Mouse (Mus musculus) forebrain, embryonic 11.5 days (tissue): Measurements from ENCODE around the gene Rhot1. TPM values are rescaled to one million over a fixed set of nuclear protein-coding genes. Genes with fewer than 3 reads are reported as not detected.
"Not testable (repeated sequence)": the region's sequence is repeated elsewhere in the genome, so short reads cannot be mapped to it uniquely, and the experiment has no call there.

Source experiments
- ATAC-seq: fragments of 200-750 bp; cut with Nextera tagmentation; replicated peaks from 2 replicates; pipeline ENCODE4 v1.8.0; 2017; ENCODE audit warnings: moderate TSS enrichment; ENCODE audit not compliant: low FRiP score
- DNase-seq: peaks from one replicate; pipeline ENCODE4 v3.0.0-alpha.2; 2017; ENCODE audit warnings: low spot score
- H3K27ac ChIP-seq: fragments of 300-500 bp; sonication (generic); 2 replicates; pipeline ENCODE4 v1.5.1; 2014; ENCODE audit warnings: low read depth, low read length
- H3K27me3 ChIP-seq: fragments of 300-500 bp; sonication (generic); 2 replicates; pipeline ENCODE4 v1.6.1; 2014; ENCODE audit warnings: mild to moderate bottlenecking, low read length, mixed read lengths; ENCODE audit not compliant: control insufficient read depth, insufficient read depth
- H3K36me3 ChIP-seq: fragments of 300-500 bp; sonication (generic); 2 replicates; pipeline ENCODE4 v1.6.1; 2014; ENCODE audit warnings: mild to moderate bottlenecking, low read length, moderate library complexity, mixed read lengths; ENCODE audit not compliant: control insufficient read depth, insufficient read depth
- H3K4me1 ChIP-seq: fragments of 300-500 bp; sonication (generic); replicated peaks from 2 replicates; pipeline ENCODE4 v1.6.1; 2014; ENCODE audit warnings: low read length, mixed read lengths; ENCODE audit not compliant: control insufficient read depth, insufficient read depth
- H3K4me2 ChIP-seq: fragments of 300-500 bp; sonication (generic); 2 replicates; pipeline ENCODE4 v1.6.1; 2014; ENCODE audit warnings: low read depth, mild to moderate bottlenecking, low read length, moderate library complexity, mixed read lengths; ENCODE audit not compliant: severe bottlenecking
- H3K4me3 ChIP-seq: fragments of 300-500 bp; sonication (generic); 2 replicates; pipeline ENCODE4 v1.5.1; 2014; ENCODE audit warnings: low read depth, low read length
- H3K9ac ChIP-seq: fragments of 300-500 bp; sonication (generic); 2 replicates; pipeline ENCODE4 v1.6.1; 2014; ENCODE audit warnings: low read length
- H3K9me3 ChIP-seq: fragments of 300-500 bp; sonication (generic); 2 replicates; pipeline ENCODE4 v1.6.1; 2016; ENCODE audit warnings: low read length, mixed read lengths; ENCODE audit not compliant: control insufficient read depth
- WGBS: fragments of 180-500 bp; shearing (Covaris S2); extraction: QIAGEN DNeasy Blood & Tissue Kit; methylation state at CpG from one replicate; pipeline ENCODE4 v1.1.7; 2014; 5-methylcytosine and 5-hydroxymethylcytosine counted together
- polyA plus RNA-seq: library from polyadenylated mRNA; unstranded; fragments of >200 nt; fragmentation: Nextera tagmentation; extraction: Ambion mirVana; gene quantifications from 2 replicates; pipeline ENCODE4 v1.2.1, GENCODE M21; 2014

The Rhot1 gene
- polyA plus RNA-seq, 1 experiment from 2014 or later: 73.7 TPM

DNA sequence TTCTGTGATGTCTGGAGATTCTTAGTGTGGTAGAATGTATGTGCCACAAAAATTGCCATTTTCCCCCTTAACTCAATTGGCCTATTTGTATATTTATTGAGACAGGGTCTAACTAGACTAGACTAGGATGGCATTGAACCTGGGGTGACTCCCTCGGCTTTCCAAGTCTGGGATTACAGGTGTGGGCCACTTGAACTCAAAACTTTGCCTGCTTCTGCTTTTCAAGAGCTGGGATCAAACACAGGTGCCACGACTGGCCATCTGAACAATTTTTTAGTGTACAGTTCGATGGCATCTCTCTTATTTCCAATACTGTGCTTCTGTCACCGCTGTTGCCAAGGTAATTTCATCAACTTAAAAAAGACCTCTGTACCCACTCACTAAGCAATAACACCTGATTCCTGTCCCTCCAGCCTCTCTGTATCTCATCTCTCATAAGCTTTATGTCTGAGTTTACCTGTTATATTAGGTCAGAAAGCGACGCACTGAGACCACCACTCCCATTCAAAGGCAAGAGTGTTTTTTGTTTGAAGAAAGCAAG, 24.2 kb upstream of the Rhot1 start:
- Histone ChIP-seq H3K9ac (no peak overlapping the region), H3K4me2 (no peak overlapping the region), H3K4me3 (no peak overlapping the region), H3K27me3 (no peaks in the 10 kb centered on the region), H3K27ac (no peak overlapping the region), H3K4me1 (no peaks in the 10 kb centered on the region), H3K9me3 (no peaks in the 10 kb centered on the region), H3K36me3 (no peaks in the 10 kb centered on the region)
- WGBS: 89% methylated on average over 6 of the region's 6 CpGs
- DNase-seq (no peak), ATAC-seq (no peak)

DNA sequence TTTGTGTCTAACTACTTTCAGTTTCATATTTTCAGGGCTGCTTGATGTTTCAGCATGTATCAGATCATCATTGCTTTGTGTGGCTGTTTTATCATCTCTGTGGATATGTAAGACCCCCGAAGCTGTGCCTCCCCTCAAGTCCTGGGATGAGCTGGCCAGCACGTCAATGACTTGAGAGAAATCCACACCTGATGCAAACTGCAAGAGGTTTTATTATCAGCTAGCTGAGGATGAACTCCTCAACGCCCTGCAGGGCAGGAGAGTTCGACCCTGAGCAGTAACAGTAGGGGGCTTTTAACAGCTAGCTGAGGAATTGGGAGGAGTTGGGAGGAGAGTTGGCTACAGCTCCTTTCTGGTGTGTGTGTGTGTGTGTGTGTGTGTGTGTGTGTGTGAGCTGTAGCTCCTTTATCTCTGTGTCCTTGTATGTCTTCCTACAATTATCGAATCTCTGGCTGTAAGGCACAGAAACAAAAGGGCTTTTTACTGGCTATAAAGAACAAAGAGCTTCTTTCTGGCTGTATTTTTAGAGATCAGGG, 23.3 kb upstream of the Rhot1 start:
- 66% methylated on average over 5 of the region's 5 CpGs for WGBS
- H3K9ac ChIP-seq, H3K4me1 ChIP-seq, H3K27ac ChIP-seq, H3K27me3 ChIP-seq, H3K9me3 ChIP-seq, H3K4me3 ChIP-seq, DNase-seq, ATAC-seq, H3K36me3 ChIP-seq, H3K4me2 ChIP-seq: not testable (repeated sequence)

DNA sequence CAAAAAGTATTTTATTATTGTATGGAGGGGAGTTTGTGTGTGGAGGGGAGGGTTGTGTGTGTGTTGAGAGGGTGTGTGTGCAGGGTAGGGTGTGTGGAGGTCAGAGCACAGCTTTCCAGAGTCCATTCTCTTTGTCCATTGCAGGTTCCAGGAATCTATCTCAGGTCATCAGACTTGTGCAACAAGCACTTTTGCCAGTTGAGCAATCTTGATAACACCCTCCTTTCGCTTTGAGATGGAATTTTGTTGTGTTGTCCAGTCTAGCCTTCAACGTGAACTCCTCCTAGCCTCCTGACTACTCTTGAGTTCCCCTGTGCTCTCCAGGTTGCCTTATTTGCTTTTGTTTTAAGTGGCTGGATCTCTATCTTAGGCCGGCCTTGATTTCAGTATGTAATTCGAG, 18.5 kb upstream of the Rhot1 start:
- no peak for DNase-seq
- Histone ChIP-seq H3K4me1 (no peaks in the 10 kb centered on the region), H3K4me2 (no peak overlapping the region), H3K27me3 (no peaks in the 10 kb centered on the region), H3K9ac (no peak overlapping the region), H3K4me3 (no peak overlapping the region), H3K36me3 (no peaks in the 10 kb centered on the region), H3K27ac (no peak overlapping the region), H3K9me3 (no peaks in the 10 kb centered on the region)
- WGBS: 78% methylated on average over 4 of the region's 4 CpGs
- ATAC-seq: no peak

DNA sequence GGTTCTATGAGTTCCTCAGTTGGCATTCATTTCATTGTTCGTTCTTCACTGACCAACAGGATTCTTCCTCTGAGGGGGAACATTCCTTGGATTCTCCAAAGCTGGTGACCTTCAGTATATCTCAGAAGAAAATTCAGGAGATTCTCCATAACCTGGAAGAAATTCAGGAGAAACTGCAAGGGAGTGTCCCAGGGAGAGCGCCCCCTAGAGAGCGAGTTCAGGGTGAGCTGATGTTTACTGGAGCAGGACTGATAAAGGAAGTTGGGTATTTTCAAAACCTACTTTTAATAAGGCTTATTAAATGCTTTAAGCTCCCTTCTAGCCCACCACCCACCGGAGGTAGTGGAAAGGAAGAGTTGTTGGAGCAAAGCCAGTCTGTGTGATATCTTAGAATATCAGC, 15.0 kb upstream of the Rhot1 start:
- DNase-seq (no peak), ATAC-seq (no peak)
- H3K4me2 ChIP-seq: no peak overlapping the region
- no peaks in the 10 kb centered on the region for H3K9me3 ChIP-seq
- no peaks in the 10 kb centered on the region for H3K36me3 ChIP-seq
- H3K4me3 ChIP-seq: no peak overlapping the region
- H3K27me3 ChIP-seq: no peaks in the 10 kb centered on the region
- H3K9ac ChIP-seq: no peak overlapping the region
- H3K27ac ChIP-seq: no peak overlapping the region
- WGBS: 69% methylated on average over 4 of the region's 4 CpGs
- H3K4me1 ChIP-seq: no peaks in the 10 kb centered on the region

DNA sequence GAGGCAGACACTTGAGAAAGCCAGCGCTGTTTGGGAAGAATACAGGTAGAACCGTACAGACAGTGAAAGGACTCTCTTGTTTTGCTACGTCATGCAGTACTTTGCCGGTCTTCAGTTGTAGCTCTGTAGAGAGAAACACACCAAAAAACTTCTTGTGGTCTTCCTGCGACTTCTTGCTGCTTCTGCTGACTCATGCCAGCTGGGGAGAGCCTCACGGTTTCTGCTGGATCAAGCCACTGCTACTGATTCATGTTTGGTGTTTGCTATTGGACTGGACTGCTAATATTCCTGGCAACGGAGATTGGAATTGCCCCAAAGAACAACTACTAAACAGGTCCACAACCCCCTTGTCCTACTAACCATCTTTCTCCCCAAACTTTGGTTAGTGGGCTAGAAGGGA, 12.5 kb upstream of the Rhot1 start:
- WGBS: 86% methylated on average over 7 of the region's 7 CpGs
- Histone ChIP-seq H3K36me3 (no peaks in the 10 kb centered on the region), H3K9ac (no peak overlapping the region), H3K4me1 (no peaks in the 10 kb centered on the region), H3K9me3 (no peaks in the 10 kb centered on the region), H3K27me3 (no peaks in the 10 kb centered on the region), H3K4me3 (no peak overlapping the region), H3K4me2 (no peak overlapping the region), H3K27ac (no peak overlapping the region)
- ATAC-seq: no peak
- DNase-seq: no peak

DNA sequence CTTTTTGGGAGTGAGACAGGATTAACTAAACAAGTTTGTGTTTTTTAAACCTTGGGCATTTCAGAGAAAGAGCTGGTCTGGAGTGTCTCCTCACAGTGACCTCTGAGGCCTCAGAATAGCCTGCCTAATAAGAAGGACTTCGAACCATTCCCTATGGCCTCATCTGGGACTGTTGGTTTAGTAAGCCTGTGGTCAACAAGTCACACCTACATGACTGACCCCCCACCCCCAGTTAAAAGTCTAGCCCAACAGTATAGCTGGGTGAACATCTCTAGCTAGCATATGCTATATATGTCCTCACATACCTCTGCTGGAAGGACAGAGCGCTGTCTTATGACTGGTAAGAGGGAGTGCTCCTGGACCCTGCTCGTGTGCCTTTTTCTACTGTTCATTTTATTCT, 9.5 kb upstream of the Rhot1 start:
- H3K36me3 ChIP-seq: no peaks in the 10 kb centered on the region
- DNase-seq (no peak), ATAC-seq (no peak)
- no peak overlapping the region for H3K4me2 ChIP-seq
- H3K9ac ChIP-seq: no peak overlapping the region
- no peak overlapping the region for H3K4me3 ChIP-seq
- no peaks in the 10 kb centered on the region for H3K4me1 ChIP-seq
- no peak overlapping the region for H3K27ac ChIP-seq
- no peaks in the 10 kb centered on the region for H3K27me3 ChIP-seq
- no peaks in the 10 kb centered on the region for H3K9me3 ChIP-seq
- WGBS: 88% methylated on average over 3 of the region's 3 CpGs

DNA sequence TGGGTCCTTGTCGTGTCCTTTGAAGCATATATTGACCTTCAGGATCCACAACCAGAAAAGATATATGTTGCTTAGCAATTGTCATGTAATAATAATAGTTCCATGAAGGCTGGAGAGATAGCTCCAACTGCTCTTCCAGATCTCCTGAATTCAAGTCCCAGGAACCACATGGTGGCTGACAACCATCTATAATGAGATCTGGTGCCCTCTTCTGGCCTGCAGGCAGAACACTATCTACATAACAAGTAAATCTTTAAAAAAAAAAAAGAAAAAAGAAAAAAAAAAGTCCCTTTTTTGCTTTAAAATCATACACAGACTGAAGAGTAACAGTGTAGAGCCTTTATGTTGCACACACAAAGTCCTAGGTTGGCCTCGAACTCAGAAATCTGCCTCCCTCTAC, 9.0 kb upstream of the Rhot1 start:
- no peak overlapping the region for H3K4me3 ChIP-seq
- no peaks in the 10 kb centered on the region for H3K4me1 ChIP-seq
- DNase-seq (no peak), ATAC-seq (no peak)
- WGBS: 98% methylated on average over 2 of the region's 2 CpGs
- H3K27ac ChIP-seq: no peak overlapping the region
- H3K36me3 ChIP-seq: no peaks in the 10 kb centered on the region
- H3K9ac ChIP-seq: no peak overlapping the region
- no peak overlapping the region for H3K4me2 ChIP-seq
- H3K27me3 ChIP-seq: no peaks in the 10 kb centered on the region
- no peaks in the 10 kb centered on the region for H3K9me3 ChIP-seq

DNA sequence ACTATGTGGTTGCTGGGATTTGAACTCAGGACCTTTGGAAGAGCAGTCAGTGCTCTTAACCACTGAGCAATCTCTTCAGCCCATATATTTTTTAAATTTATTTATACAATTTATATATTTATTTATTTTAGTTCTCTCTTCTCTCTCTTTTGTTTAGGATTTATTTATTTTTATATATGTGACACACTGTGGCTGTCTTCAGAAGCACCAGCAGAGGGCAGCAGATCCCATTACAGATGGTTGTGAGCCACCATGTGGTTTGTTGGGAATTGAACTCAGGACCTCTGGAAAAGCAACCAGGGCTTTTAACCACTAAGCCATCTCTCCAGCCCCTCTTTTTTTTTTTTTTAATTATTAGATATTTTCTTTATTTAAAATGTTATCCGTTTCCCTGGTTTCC, 8.5 kb upstream of the Rhot1 start:
- ATAC-seq: no peak
- no peak for DNase-seq
- WGBS: 86% methylated on average over 1 of the region's 1 CpGs

DNA sequence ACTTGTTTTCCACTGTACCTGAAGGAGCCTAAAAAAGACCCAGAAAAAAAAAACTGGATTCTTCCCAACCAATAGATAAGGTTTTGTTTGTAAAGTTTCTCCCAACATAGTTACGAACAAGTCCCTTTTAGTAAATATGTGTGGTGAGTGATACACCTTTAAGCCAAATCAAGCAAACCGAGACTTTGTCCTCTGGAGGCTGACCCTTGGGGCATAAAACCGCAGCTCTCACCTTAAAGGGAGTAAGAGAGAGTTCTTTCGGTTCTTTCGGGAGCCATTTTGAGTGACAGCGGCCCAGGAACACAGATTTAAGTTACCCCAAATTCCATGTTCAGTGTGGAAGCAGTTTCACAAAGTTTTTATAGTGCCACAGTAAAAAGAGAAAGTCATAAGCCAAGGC, 6.5 kb upstream of the Rhot1 start:
- Histone ChIP-seq H3K9me3 (no peaks in the 10 kb centered on the region), H3K4me3 (no peak overlapping the region), H3K4me2 (no peak overlapping the region), H3K4me1 (no peaks in the 10 kb centered on the region), H3K36me3 (no peaks in the 10 kb centered on the region), H3K9ac (no peak overlapping the region), H3K27me3 (no peaks in the 10 kb centered on the region), H3K27ac (no peak overlapping the region)
- ATAC-seq (no peak), DNase-seq (no peak)
- WGBS: 81% methylated on average over 6 of the region's 6 CpGs

More for the DNA sequence above, 8.5 kb upstream of the Rhot1 start:
- no peak overlapping the region for H3K4me3 ChIP-seq
- H3K27ac ChIP-seq: no peak overlapping the region
- no peaks in the 10 kb centered on the region for H3K36me3 ChIP-seq
- no peak overlapping the region for H3K9ac ChIP-seq
- H3K4me1 ChIP-seq: no peaks in the 10 kb centered on the region
- H3K9me3 ChIP-seq: no peaks in the 10 kb centered on the region
- H3K27me3 ChIP-seq: no peaks in the 10 kb centered on the region
- no peak overlapping the region for H3K4me2 ChIP-seq
